Mouse (Mus musculus) spleen, adult 2 months (tissue): ENCODE measurements at regions not wholly inside any gene's neighbourhood (a gene's known extent, or its start where the extent isn't known, plus 50 kb on each side); places are given as distances from the start of the nearest gene placed in this dataset.
A peak's percentile ranks its signal among the peaks of the same experiment; 100 is the strongest.

Experiments
- DNase-seq, 2 experiments: peaks; one replicate each; pipeline versions ENCODE4 v3.0.0 to v3.0.0-alpha.2; 2012 to 2021; ENCODE audit warnings: low spot score in 2 of 2, low read depth in 1 of 2
- H3K27ac ChIP-seq: fragments of 200-500 bp; 2 replicates; pipeline ENCODE4 v1.5.1; 2012; ENCODE audit warnings: low read length, inconsistent platforms; ENCODE audit not compliant: insufficient read depth
- H3K27me3 ChIP-seq: fragments of 200-500 bp; 2 replicates; pipeline ENCODE4 v1.6.1; 2012; ENCODE audit warnings: mild to moderate bottlenecking, moderate library complexity, low read length, inconsistent platforms; ENCODE audit not compliant: control insufficient read depth, insufficient read depth
- H3K36me3 ChIP-seq: fragments of 200-500 bp; 2 replicates; pipeline ENCODE4 v1.6.1; 2012; ENCODE audit warnings: mild to moderate bottlenecking, low read length, inconsistent platforms; ENCODE audit not compliant: control insufficient read depth, insufficient read depth
- H3K4me1 ChIP-seq: fragments of 200-500 bp; 2 replicates; pipeline ENCODE4 v1.6.1; 2011; ENCODE audit warnings: inconsistent platforms; ENCODE audit not compliant: control insufficient read depth, insufficient read depth, insufficient read length
- H3K4me3 ChIP-seq: fragments of 200-500 bp; 2 replicates; pipeline ENCODE4 v1.5.1; 2011; ENCODE audit warnings: mild to moderate bottlenecking, inconsistent platforms; ENCODE audit not compliant: insufficient read depth, insufficient read length; ENCODE audit errors: extremely low read depth
- CTCF ChIP-seq: fragments of 200-500 bp; IDR thresholded peaks from 2 replicates; pipeline ENCODE4 v1.5.1; 2011; ENCODE audit warnings: mild to moderate bottlenecking, inconsistent platforms; ENCODE audit not compliant: insufficient read depth, insufficient read length, insufficient replicate concordance; ENCODE audit errors: extremely low read depth
- POLR2A ChIP-seq: fragments of 200-500 bp; IDR thresholded peaks from 2 replicates; pipeline ENCODE4 v1.6.1; 2011; ENCODE audit warnings: low read depth, low read length, inconsistent platforms
- WGBS: fragments of 180-500 bp; shearing (Covaris S2); methylation state at CpG from one replicate; pipeline ENCODE4 v1.1.7; 2018; 5-methylcytosine and 5-hydroxymethylcytosine counted together

DNA sequence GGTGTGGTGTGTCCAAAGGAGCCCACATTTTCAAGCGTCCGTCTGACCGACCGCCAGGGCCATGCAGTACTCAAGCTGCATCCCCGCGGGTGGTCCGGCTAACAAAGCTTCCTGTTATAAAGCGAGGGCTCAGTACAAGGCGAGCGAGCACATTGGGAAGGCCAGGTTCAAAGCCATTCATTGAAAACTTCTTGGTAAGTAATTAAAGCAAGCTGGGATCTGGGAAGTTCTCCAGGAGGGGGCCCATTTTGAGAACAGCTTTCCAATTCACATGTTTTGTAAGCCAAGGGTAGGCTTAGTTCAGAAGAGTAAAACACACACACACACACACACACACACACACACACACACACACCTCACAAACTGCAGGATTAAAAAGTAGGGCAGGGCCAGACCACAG lies 57.3 kb upstream of the Prep start:
- Histone ChIP-seq H3K36me3 (no peaks in the 10 kb centered on the region), H3K4me1 (no peaks in the 10 kb centered on the region), H3K27me3 (no peaks in the 10 kb centered on the region), H3K4me3 (no peak overlapping the region), H3K27ac (no peak overlapping the region)
- 94% methylated on average over 10 of the region's 10 CpGs for WGBS
- no peak for TF ChIP-seq POLR2A
- TF ChIP-seq CTCF: no peak
- DNase-seq: no peak

DNA sequence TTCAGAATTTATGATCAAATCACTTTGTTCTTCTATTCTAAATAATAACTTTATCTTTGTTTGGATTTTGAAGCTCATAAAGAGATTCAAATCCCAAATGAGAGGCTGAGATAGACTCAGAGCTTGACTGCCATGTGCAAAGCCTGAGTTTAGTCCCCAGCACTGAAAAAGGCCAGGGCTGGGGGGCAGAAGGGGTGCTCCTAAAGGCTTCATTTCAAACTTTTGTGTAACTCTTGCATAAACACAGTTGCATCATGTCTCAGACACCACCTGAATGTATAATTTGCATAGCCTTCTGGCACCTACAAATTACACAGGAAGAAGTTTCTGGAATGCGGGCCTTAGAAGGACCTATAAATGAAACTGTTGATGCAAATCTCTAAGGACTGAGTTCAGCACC lies 57.8 kb upstream of the Prep start:
- Histone ChIP-seq H3K27me3 (no peaks in the 10 kb centered on the region), H3K36me3 (no peaks in the 10 kb centered on the region), H3K27ac (no peak overlapping the region), H3K4me1 (no peaks in the 10 kb centered on the region; the same call in 1 of the 2 replicates), H3K4me3 (no peak overlapping the region)
- WGBS: 86% methylated on average over 1 of the region's 1 CpGs
- no peak for DNase-seq
- TF ChIP-seq CTCF (no peak), POLR2A (no peak)

DNA sequence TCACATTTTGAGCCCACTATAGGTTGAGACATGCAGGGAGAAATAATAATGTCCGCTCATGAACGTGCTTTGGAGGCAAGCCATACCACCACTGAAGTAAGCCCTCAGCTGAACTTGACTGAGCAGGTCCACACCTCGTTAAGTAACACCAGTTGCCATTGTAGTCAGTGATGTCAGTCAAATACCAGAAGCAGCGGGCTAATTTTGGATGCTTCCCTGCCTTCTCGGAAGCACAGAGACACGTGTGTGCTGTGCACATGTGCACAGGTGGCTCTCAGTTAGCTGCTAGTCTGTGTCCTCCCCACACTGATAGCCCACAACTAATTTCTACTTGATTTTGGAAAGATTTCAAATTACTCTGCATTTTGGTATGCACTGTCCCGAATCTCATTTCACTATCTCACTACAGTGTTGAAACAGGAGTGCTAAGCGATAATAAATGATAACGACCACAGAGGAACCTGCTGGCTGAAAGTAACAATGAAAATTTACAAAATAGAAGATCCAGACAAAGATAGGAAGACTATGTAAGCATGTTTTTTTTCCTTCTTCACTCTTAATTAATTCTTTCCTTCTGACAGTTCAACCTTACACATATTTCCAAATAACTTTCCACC lies 62.9 kb upstream of the Prep start:
- H3K4me1 ChIP-seq: peaks cover 5% of the 10 kb centered on the region
- DNase-seq: no peak
- H3K27ac ChIP-seq: no peak overlapping the region
- WGBS: 74% methylated on average over 9 of the region's 9 CpGs
- no peaks in the 10 kb centered on the region for H3K36me3 ChIP-seq
- H3K4me3 ChIP-seq: no peak overlapping the region
- TF ChIP-seq CTCF: no peak
- TF ChIP-seq POLR2A: no peak
- H3K27me3 ChIP-seq: no peaks in the 10 kb centered on the region

DNA sequence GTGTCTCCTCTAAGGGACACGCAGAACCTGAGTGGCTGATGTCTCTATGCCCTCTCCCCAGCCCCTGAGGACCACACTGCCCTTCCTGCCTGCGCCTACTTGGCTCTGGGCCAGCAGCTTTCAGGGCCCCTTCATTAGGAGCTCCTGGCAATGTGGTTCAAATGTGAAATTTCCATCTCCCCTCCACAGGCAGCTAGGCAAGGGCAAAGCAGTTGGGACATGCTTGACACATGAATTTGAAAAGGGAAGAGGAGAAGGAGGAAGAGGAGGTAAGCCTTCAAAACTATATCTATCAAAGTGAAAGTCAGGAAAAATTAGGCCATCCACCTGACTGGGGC lies 63.7 kb upstream of the Prep start:
- H3K4me3 ChIP-seq: no peak overlapping the region
- 19% methylated on average over 2 of the region's 2 CpGs for WGBS
- no peak for DNase-seq
- TF ChIP-seq POLR2A: no peak
- TF ChIP-seq CTCF: no peak
- H3K27me3 ChIP-seq: no peaks in the 10 kb centered on the region
- H3K4me1 ChIP-seq: peaks cover 5% of the 10 kb centered on the region
- H3K36me3 ChIP-seq: no peaks in the 10 kb centered on the region
- no peak overlapping the region for H3K27ac ChIP-seq

DNA sequence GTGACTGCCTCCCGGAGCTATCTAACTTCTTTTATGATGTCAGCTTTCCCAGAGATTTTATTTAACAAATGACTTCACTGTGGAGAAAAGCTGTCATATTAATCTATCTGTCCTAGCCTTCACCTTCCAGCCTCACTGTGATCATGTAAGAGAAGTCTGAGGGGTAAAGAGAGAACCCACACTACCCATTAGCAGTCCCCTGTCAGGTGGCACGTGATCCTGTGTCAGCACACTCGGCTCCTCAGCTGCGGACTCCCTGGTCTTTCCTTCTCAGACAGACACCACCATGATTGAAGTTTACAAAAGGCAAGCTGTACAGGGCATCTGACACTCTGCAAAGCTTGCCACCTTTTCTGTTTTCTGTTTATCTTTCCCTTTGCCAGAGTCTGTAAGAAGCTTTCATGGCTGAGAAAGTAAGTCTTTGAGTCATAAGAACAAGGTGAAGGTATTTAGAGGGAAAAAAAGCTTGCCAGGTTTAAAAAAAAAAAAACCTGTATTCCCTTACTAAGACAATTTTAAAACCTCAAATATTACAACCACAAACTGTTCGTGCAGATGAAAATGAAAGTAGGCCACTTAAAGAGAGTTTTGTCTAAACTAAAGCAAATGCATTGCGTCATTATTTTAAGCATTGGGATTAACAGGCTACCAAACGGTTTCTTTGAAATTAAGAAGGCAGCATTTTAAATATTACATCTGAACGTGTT lies 64.2 kb upstream of the Prep start:
- no peaks in the 10 kb centered on the region for H3K27me3 ChIP-seq
- DNase-seq: no peak
- 28% methylated on average over 8 of the region's 8 CpGs for whole genome bisulfite sequencing

DNA sequence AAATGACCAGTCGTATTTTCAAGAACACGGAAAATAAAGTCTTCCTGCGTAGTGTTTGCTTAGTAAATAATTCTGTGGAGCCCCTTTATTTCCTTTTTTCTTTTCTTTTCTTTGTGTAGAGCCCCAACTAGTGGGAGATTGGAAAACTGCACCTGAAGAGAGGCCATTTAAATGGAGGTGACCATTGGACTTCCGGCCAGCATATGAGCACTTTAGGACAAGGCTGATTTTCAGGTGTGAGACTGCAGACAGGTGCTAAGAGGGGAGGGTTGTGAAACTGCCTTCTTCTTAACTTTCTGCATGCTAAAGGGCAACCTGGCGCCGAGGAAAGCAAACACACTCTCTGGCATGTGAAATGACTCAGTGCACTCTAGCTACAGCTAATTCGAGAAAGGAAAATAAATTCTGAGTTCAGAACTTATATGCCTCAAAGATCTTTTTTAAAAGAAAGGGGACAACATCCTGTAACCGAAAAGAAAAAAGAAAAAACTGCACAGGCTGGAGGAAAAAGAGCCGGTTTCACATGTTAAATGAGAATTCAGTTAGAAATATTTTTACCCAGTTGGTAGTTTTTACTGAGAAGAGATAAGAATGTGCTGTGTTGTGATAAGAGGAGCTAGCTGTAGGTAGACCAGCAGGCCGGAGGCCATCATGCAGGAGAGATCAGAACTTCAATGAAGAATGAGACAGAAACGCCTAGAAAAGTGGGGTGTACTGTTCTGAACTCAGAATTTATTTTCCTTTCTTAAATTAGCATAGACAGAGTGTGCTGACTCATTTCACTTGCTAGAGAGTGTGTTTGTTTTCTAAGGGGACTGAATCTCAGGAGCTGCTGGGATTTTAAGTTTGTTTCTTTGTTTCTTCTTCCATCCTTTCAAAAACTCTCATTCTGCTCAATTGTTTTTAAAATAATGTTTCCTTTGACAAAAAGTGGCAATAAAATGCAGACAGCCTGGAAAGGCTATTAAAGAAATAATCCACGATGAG lies 65.8 kb upstream of the Prep start:
- no peak overlapping the region for H3K4me3 ChIP-seq
- peak; percentile 32 to 42 for DNase-seq

More for the DNA sequence above, 64.2 kb upstream of the Prep start:
- H3K36me3 ChIP-seq: no peaks in the 10 kb centered on the region
- no peak for TF ChIP-seq CTCF
- H3K4me3 ChIP-seq: no peak overlapping the region
- no peak overlapping the region for H3K27ac ChIP-seq
- peaks cover 5% of the 10 kb centered on the region for H3K4me1 ChIP-seq

More for the DNA sequence above, 65.8 kb upstream of the Prep start:
- Histone ChIP-seq H3K4me1 (peaks cover 5% of the 10 kb centered on the region), H3K36me3 (no peaks in the 10 kb centered on the region), H3K27me3 (no peaks in the 10 kb centered on the region), H3K27ac (no peak overlapping the region)
- 45% methylated on average over 12 of the region's 12 CpGs for whole genome bisulfite sequencing
- TF ChIP-seq CTCF (peak; percentile 22; the same call in 1 of the 2 replicates), POLR2A (no peak)
